Mouse (Mus musculus): ENCODE results near the gene Lsm10.

DNA sequence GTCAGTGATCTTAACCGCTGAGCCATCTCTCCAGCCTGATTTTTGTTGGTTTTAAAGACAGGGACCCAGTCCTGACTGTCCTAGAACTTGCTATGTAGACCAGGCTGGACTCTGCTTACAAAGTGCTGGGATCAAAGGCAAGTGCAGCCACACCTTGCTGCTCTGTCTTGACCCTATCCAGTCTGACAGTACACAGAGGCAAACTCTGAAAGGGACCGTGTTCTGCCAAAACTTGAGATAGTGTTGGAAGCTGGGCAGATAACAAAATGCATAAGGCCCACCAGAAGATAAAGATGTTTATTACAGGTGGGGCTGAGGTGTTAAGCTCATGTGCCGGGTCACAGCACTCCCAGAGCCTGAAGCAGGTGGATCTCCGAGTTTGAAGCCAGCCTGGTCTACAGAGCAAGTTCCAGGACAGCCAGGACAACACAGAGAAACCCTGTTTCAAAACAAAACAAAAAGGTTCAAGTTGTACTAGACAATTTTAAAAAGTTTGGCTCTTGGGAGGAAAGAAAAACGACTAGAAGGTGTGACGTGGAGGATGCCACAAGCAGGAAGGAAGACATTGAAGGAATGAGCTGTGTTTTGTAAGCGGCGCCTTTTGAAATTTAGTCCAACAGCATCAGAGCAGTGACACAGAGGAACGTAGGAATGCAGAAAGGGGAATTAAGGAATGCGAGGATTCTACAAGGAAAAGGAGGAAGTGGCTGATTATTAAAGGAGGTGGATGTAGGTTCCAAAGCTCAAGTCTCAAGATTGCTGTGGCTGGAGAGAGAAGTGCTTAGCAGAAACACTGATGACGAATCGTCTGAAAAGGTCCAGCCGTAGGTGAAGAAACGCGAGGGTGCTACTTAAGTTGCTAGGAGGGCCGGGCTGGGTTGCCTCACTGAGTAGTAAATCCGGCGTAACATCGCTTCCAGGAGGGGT is 39.0 kb upstream of the Lsm10 start:
- TF ChIP-seq CTCF (IDR thresholded peaks at IDR 0.05; ENCODE audit: insufficient read depth, low read length) = no peak
- no peak for TF ChIP-seq POLR2A (IDR thresholded peaks at IDR 0.05; ENCODE audit: borderline replicate concordance, extremely low read depth, low read depth, low read length)
